Mouse (Mus musculus) thymus, adult 2 months (tissue): ENCODE measurements around the gene Trp73.

Source experiments
- CTCF ChIP-seq: fragments of 200-500 bp; IDR thresholded peaks from 2 replicates; pipeline ENCODE4 v1.5.1; 2012; ENCODE audit warnings: mild to moderate bottlenecking, control low read depth, low read length, moderate library complexity, borderline replicate concordance; ENCODE audit not compliant: control insufficient read depth, poor library complexity, insufficient read depth; ENCODE audit errors: extremely low read depth
- POLR2A ChIP-seq: fragments of 200-500 bp; IDR thresholded peaks from 2 replicates; pipeline ENCODE4 v1.6.1; 2012; ENCODE audit warnings: mild to moderate bottlenecking, low read length, control low read depth, moderate library complexity; ENCODE audit not compliant: control insufficient read depth, poor library complexity, insufficient read depth; ENCODE audit errors: extremely low read depth

- TF ChIP-seq CTCF = no peak
- TF ChIP-seq POLR2A = no peak
Observed at GRCm38 (mm10) chr4:154024729-154025521, 115.1 kb downstream of the Trp73 start.
